Mouse (Mus musculus): ENCODE results near the gene Fam13c.

Gene Fam13c

DNA sequence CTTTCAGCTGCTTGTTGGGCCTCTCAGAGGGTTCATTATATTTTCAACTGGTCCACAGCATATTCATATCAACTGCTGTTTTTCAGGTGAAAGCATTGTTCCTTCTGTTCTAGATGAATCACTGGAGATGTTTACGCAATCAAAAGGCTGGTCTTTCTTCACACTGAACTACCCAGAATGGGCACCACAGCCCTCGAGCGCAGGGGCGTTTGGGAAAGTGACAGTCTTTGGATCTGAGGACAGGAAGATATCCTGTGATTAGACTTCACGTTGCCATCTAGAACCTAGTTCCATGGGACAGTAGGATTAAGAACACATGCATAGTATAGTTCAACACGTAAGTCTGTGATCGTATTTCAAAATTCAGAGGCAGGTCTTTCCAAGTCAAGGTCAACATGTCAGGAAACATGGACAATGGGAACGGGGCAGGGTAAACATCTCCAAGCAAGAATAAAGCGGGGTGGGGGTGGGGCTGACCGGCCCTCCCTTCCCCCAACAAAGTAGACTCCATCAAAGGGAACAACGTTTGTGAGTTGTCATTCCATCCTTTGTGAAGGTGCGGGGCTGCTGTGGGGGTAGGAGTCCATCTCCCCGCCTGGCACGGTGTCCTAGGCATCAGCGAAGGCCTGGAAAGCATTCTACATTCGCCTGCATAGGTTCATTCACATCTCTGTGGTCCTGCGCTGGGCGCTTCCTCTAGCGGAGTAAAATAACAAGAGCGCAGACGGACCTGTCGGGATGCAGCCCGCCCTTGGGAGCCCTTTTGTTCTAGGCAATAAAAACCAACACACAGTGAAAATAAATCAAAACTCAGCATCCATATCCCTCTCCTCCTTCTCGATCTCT, at the start of gene Fam13c:
TSS of gene Fam13c (plus strand) at position 806 of the 846 bp plus-strand sequence.
- H3K27me3 ChIP-seq (ENCODE audit: insufficient read depth, low read length) = peaks cover 39% of the 10 kb centered on the region
- TF ChIP-seq POU5F1 (IDR thresholded peaks at IDR 0.05; ENCODE audit: borderline replicate concordance, low read length) (no peak), NANOG (IDR thresholded peaks at IDR 0.05; ENCODE audit: borderline replicate concordance, low read length) (no peak), CTCF (conservative IDR thresholded peaks at IDR 0.05; ENCODE audit: low read length) (no peak)

DNA sequence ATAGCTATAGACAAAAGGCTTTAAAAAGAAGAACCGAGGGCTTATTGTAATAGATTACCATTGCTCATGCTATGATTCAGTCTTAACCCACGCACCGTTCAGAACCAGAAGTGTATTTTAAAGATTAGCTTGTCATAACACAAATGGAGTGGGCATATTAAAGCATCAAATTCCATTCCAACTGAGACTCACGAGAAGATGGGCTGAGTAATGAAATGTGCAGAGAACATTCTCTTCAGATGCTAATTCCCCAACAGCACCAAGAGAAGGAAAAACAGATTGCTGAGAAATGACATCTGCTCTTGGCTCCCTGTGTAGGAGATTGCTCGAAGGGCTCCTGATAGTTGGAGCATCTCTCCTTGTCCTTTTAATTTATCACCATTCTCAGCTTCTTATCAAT, 44.4 kb upstream of the Fam13c start:
- H3K27me3 ChIP-seq (ENCODE audit: insufficient read depth, low read length) = no peaks in the 10 kb centered on the region
- peaks cover 48% of the 10 kb centered on the region for H3K36me3 ChIP-seq (ENCODE audit: insufficient read depth, low read length)
- H3K4me3 ChIP-seq (replicated peaks; ENCODE audit: low read length) = no peak overlapping the region
- H3K9me3 ChIP-seq (ENCODE audit: low read length) = peaks cover 99% of the 10 kb centered on the region
- no peak for TF ChIP-seq NANOG (IDR thresholded peaks at IDR 0.05; ENCODE audit: borderline replicate concordance, low read length)
- TF ChIP-seq POU5F1 (IDR thresholded peaks at IDR 0.05; ENCODE audit: borderline replicate concordance, low read length) = no peak
- no peak for TF ChIP-seq CTCF (conservative IDR thresholded peaks at IDR 0.05; ENCODE audit: low read length)
- no peaks in the 10 kb centered on the region for H3K4me1 ChIP-seq (replicated peaks; ENCODE audit: low read depth, low read length)

More for the DNA sequence above, at the start of gene Fam13c:
- Histone ChIP-seq H3K4me1 (replicated peaks; ENCODE audit: low read depth, low read length) (peaks cover 53% of the 10 kb centered on the region), H3K36me3 (ENCODE audit: insufficient read depth, low read length) (0 out of 2 replicates have a peak, but pooled peaks cover 4% of the 10 kb centered on the region), H3K9me3 (ENCODE audit: low read length) (peaks cover 11% of the 10 kb centered on the region), H3K4me3 (replicated peaks; ENCODE audit: low read length) (peak within 1 kb of the TSS; percentile 82)

GRCm38 (mm10) chr10:70398224-70398623, 42.1 kb upstream of the Fam13c start:
- Histone ChIP-seq H3K4me1 (replicated peaks; ENCODE audit: low read depth, low read length) (peaks cover 10% of the 10 kb centered on the region), H3K4me3 (replicated peaks; ENCODE audit: low read length) (no peak overlapping the region)
- TF ChIP-seq CTCF (conservative IDR thresholded peaks at IDR 0.05; ENCODE audit: low read length) = no peak
- no peak for TF ChIP-seq NANOG (IDR thresholded peaks at IDR 0.05; ENCODE audit: borderline replicate concordance, low read length)
- TF ChIP-seq POU5F1 (IDR thresholded peaks at IDR 0.05; ENCODE audit: borderline replicate concordance, low read length) = no peak

GRCm38 (mm10) chr10:70402006-70402405, 38.3 kb upstream of the Fam13c start:
- TF ChIP-seq NANOG (IDR thresholded peaks at IDR 0.05; ENCODE audit: borderline replicate concordance, low read length) = no peak
- no peak for TF ChIP-seq POU5F1 (IDR thresholded peaks at IDR 0.05; ENCODE audit: borderline replicate concordance, low read length)
- TF ChIP-seq CTCF (conservative IDR thresholded peaks at IDR 0.05; ENCODE audit: low read length) = no peak
- Histone ChIP-seq H3K27me3 (ENCODE audit: insufficient read depth, low read length) (0 out of 2 replicates have a peak, but pooled peaks cover 2% of the 10 kb centered on the region), H3K4me3 (replicated peaks; ENCODE audit: low read length) (no peak overlapping the region), H3K9me3 (ENCODE audit: low read length) (peaks cover 43% of the 10 kb centered on the region), H3K36me3 (ENCODE audit: insufficient read depth, low read length) (0 out of 2 replicates have a peak, but pooled peaks cover 9% of the 10 kb centered on the region), H3K4me1 (replicated peaks; ENCODE audit: low read depth, low read length) (peaks cover 10% of the 10 kb centered on the region)

More at GRCm38 (mm10) chr10:70398224-70398623, 42.1 kb upstream of the Fam13c start:
- Histone ChIP-seq H3K27me3 (ENCODE audit: insufficient read depth, low read length) (no peaks in the 10 kb centered on the region), H3K36me3 (ENCODE audit: insufficient read depth, low read length) (peaks cover 26% of the 10 kb centered on the region), H3K9me3 (ENCODE audit: low read length) (peaks cover 81% of the 10 kb centered on the region)

DNA sequence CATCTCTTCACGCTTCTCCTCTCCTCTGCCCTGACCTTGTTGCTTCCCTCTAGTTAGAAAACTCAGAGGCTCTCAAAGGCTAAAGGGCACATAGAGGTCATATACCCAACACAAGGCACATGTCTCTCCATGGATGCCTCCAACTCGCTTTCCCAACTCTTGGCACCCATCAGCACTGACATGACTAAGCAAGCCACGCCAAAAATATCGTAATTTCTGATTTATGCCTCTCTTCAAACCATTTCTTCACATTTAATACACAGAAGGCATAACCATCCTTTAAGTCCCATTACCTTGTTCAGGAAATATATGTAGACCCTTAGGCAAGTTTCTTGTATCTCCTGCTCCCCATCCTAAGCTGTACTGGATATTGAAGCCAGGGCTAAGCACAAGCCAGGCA, 37.6 kb upstream of the Fam13c start:
- H3K27me3 ChIP-seq (ENCODE audit: insufficient read depth, low read length) = 0 out of 2 replicates have a peak, but pooled peaks cover 2% of the 10 kb centered on the region
- no peak for TF ChIP-seq POU5F1 (IDR thresholded peaks at IDR 0.05; ENCODE audit: borderline replicate concordance, low read length)
- no peak for TF ChIP-seq NANOG (IDR thresholded peaks at IDR 0.05; ENCODE audit: borderline replicate concordance, low read length)
- TF ChIP-seq CTCF (conservative IDR thresholded peaks at IDR 0.05; ENCODE audit: low read length) = no peak
- no peak overlapping the region for H3K4me3 ChIP-seq (replicated peaks; ENCODE audit: low read length)
- peaks cover 36% of the 10 kb centered on the region for H3K9me3 ChIP-seq (ENCODE audit: low read length)
- peaks cover 10% of the 10 kb centered on the region for H3K4me1 ChIP-seq (replicated peaks; ENCODE audit: low read depth, low read length)
- H3K36me3 ChIP-seq (ENCODE audit: insufficient read depth, low read length) = 0 out of 2 replicates have a peak, but pooled peaks cover 9% of the 10 kb centered on the region

GRCm38 (mm10) chr10:70417811-70418486, 22.3 kb upstream of the Fam13c start:
- TF ChIP-seq CTCF (conservative IDR thresholded peaks at IDR 0.05; ENCODE audit: low read length) = no peak
- TF ChIP-seq NANOG (IDR thresholded peaks at IDR 0.05; ENCODE audit: borderline replicate concordance, low read length) = no peak
- Histone ChIP-seq H3K4me1 (replicated peaks; ENCODE audit: low read depth, low read length) (no peaks in the 10 kb centered on the region), H3K4me3 (replicated peaks; ENCODE audit: low read length) (no peak overlapping the region), H3K9me3 (ENCODE audit: low read length) (no peaks in the 10 kb centered on the region), H3K27me3 (ENCODE audit: insufficient read depth, low read length) (0 out of 2 replicates have a peak, but pooled peaks cover 3% of the 10 kb centered on the region), H3K36me3 (ENCODE audit: insufficient read depth, low read length) (no peaks in the 10 kb centered on the region)

- H3K4me1 ChIP-seq (replicated peaks; ENCODE audit: low read depth, low read length) = no peaks in the 10 kb centered on the region
- H3K36me3 ChIP-seq (ENCODE audit: insufficient read depth, low read length) = no peaks in the 10 kb centered on the region
- no peaks in the 10 kb centered on the region for H3K9me3 ChIP-seq (ENCODE audit: low read length)
- no peak overlapping the region for H3K4me3 ChIP-seq (replicated peaks; ENCODE audit: low read length)
- no peak for TF ChIP-seq NANOG (IDR thresholded peaks at IDR 0.05; ENCODE audit: borderline replicate concordance, low read length)
- no peak for TF ChIP-seq CTCF (conservative IDR thresholded peaks at IDR 0.05; ENCODE audit: low read length)
- TF ChIP-seq POU5F1 (IDR thresholded peaks at IDR 0.05; ENCODE audit: borderline replicate concordance, low read length) = no peak
- H3K27me3 ChIP-seq (ENCODE audit: insufficient read depth, low read length) = 0 out of 2 replicates have a peak, but pooled peaks cover 3% of the 10 kb centered on the region
These were observed 20.7 kb upstream of the Fam13c start for GRCm38 (mm10) chr10:70419282-70420264.

All from E14TG2a.4 (cell line).